Mouse (Mus musculus): ENCODE data around the gene Ppp1r9a.

DNA sequence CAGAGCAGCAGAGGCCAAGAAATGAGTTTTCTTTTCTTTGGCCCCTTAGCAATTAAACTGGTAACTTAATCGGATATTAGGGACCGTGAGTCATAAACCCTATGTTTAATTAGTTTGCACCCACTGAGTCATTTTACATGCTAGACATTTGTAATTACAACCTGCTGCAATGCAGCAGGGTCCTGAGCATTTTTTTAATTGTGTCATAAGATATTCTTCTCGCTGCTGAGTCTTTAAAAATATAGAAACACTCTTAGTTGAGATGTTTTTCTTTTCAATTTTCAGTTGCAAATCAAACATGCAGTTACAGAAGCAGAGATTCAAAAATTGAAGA, 208.0 kb downstream of the Ppp1r9a start:
- TF ChIP-seq POLR2A (IDR thresholded peaks at IDR 0.05; ENCODE audit: control insufficient read depth in 1 of 2, insufficient read depth in 1 of 2, low read depth in 1 of 2, low read length in 2 of 2, poor library complexity in 1 of 2) (no peak), JUND (IDR thresholded peaks at IDR 0.05; ENCODE audit: low read depth, low read length) (no peak), RAD21 (IDR thresholded peaks at IDR 0.05; ENCODE audit: low read depth, low read length) (no peak), CTCF (IDR thresholded peaks at IDR 0.05 in 2 of 3, conservative IDR thresholded peaks at IDR 0.05 in 1 of 3; ENCODE audit: control insufficient read depth in 1 of 3, insufficient read depth in 1 of 3, low read depth in 2 of 3, low read length in 3 of 3, poor library complexity in 1 of 3, severe bottlenecking in 1 of 3) (no peak), MEF2A (IDR thresholded peaks at IDR 0.05; ENCODE audit: extremely low read depth, insufficient replicate concordance, low read depth, low read length, poor library complexity, severe bottlenecking) (no peak)
